Mouse (Mus musculus): ENCODE results near the gene Dapk3. TPM values are rescaled to one million over a fixed set of nuclear protein-coding genes. Genes with fewer than 3 reads are reported as not detected.
A peak's percentile ranks its signal among the peaks of the same experiment; 100 is the strongest.
"Not testable (repeated sequence)": the region's sequence is repeated elsewhere in the genome, so short reads cannot be mapped to it uniquely, and the experiment has no call there.

Gene Dapk3
- polyA plus RNA-seq, 1 experiment from 2014 or later = 40.5 TPM

DNA sequence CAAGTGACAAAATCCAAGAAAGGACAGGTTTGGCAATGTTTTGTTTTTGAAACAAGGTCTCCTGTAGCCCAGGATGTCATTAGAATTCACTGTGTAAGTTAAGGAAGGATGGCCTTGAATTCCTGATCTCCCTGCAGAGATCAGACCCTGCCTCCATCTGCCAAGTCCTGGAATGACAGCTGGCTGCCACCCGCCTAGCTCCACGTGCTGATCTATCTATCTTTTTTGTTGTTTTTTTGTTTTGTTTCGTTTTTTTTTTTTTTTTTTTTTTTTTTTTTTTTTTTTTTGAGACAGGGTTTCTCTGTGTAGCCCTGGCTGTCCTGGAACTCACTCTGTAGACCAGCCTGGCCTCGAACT is 7.5 kb upstream of the Dapk3 start:
- H3K36me3 ChIP-seq (ENCODE audit: control insufficient read depth, insufficient read depth, low read length) = peaks cover 28% of the 10 kb centered on the region
- H3K4me3 ChIP-seq (ENCODE audit: low read length) = peak overlapping the region; percentile 40
- peak overlapping the region; percentile 49 for H3K4me2 ChIP-seq (ENCODE audit: low read depth, low read length)
- peak overlapping the region; percentile 46 for H3K9ac ChIP-seq (ENCODE audit: low read length)
- not testable (repeated sequence) for ATAC-seq (ENCODE audit: low read depth); H3K27me3 ChIP-seq (ENCODE audit: control insufficient read depth, insufficient read depth, low read depth, low read length); H3K9me3 ChIP-seq (ENCODE audit: control insufficient read depth, low read length)
- WGBS = 7% methylated on average over 4 of the region's 4 CpGs
- peaks cover 34% of the 10 kb centered on the region for H3K4me1 ChIP-seq (replicated peaks; ENCODE audit: control insufficient read depth, insufficient read depth, low read length)
- peak overlapping the region; percentile 87 for H3K27ac ChIP-seq (ENCODE audit: low read length)

DNA sequence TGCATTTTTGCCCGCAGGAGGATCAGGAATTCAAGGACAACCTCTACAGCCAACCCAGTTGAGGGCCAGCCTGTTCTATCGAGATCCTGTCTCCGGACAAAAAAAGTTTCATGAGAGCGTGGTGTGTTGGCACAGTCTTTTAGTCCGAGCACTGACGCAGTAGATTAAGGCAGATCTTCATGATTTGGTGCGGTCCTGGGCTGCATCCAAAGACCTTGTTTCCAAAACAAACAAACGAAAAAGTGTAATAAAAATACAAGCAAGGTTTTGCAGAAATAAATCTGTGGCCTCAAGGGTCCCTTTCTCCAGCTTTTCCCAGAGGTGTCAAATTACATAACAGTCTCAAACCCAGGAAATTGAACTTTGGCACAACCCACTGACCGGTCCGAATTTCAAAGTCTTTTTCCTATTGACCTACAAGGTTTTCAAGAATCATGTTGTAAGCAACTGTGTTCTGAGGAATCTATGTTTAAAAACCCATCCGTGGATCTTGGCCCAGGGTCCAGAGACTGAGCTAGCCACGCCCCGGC is 6.8 kb upstream of the Dapk3 start:
- H3K36me3 ChIP-seq (ENCODE audit: control insufficient read depth, insufficient read depth, low read length) = peaks cover 34% of the 10 kb centered on the region
- peak overlapping the region; percentile 81 for H3K4me3 ChIP-seq (ENCODE audit: low read length)
- H3K9ac ChIP-seq (ENCODE audit: low read length) = peak overlapping the region; percentile 34
- no peaks in the 10 kb centered on the region for H3K27me3 ChIP-seq (ENCODE audit: control insufficient read depth, insufficient read depth, low read depth, low read length)
- peak overlapping the region; percentile 87 for H3K27ac ChIP-seq (ENCODE audit: low read length)
- no peaks in the 10 kb centered on the region for H3K9me3 ChIP-seq (ENCODE audit: control insufficient read depth, low read length)
- H3K4me1 ChIP-seq (replicated peaks; ENCODE audit: control insufficient read depth, insufficient read depth, low read length) = peaks cover 34% of the 10 kb centered on the region
- peak; percentile 31 for ATAC-seq (ENCODE audit: low read depth)
- 2% methylated on average over 13 of the region's 13 CpGs for WGBS
- peak overlapping the region; percentile 59 for H3K4me2 ChIP-seq (ENCODE audit: low read depth, low read length)

DNA sequence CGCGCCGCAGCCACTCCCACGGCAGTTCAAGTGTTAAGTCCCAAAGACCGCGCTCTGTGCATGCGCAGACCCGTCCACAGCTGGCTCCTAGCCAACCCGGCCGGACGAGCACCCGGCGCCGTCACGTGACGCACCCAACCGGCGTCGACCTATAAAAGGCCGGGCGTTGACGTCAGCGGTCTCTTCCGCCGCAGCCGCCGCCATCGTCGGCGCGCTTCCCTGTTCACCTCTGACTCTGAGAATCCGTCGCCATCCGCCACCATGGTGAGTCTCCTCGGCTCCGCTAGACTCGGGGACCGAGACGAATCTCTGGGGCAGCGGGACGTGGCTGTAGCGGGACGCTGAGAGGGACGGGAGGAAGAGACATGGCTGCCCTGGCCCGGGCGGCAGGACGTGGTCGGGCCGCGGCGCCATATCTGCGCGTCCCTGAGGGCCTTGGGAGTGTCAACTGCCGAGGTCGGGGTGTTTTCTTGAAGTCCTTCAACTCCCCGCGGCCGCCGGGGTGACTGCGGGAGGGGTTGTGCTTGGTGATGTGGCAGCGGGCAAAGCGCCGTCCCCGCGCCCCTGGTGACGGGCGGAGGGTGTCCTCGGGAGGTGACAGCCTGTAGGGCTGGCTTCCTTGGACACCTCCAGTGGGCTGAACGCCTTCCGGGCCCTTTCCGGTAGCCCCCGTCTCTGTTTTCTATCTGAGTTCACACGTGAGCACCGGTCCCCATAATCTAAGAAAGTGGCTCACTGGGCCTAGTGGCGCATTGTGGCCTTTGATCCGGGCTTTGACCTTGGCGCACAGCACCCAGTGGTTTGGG is 6.1 kb upstream of the Dapk3 start, which contains the start of gene Eef2:
Gene Eef2, plus strand, starts transcription at position 166 of the 806 bp plus-strand sequence.
- H3K4me1 ChIP-seq (replicated peaks; ENCODE audit: control insufficient read depth, insufficient read depth, low read length) = peaks cover 36% of the 10 kb centered on the region
- peak within 1 kb of the TSS; percentile 87 for H3K27ac ChIP-seq (ENCODE audit: low read length)
- ATAC-seq (ENCODE audit: low read depth) = peak; percentile 87
- peak within 1 kb of the TSS; percentile 81 for H3K4me3 ChIP-seq (ENCODE audit: low read length)
- no peaks in the 10 kb centered on the region for H3K9me3 ChIP-seq (ENCODE audit: control insufficient read depth, low read length)
- peaks cover 41% of the 10 kb centered on the region for H3K36me3 ChIP-seq (ENCODE audit: control insufficient read depth, insufficient read depth, low read length)
- peak within 1 kb of the TSS; percentile 96 for H3K9ac ChIP-seq (ENCODE audit: low read length)
- H3K4me2 ChIP-seq (ENCODE audit: low read depth, low read length) = peak within 1 kb of the TSS; percentile 90
- 0% methylated on average over 75 of the region's 77 CpGs for WGBS
- no peaks in the 10 kb centered on the region for H3K27me3 ChIP-seq (ENCODE audit: control insufficient read depth, insufficient read depth, low read depth, low read length)

DNA sequence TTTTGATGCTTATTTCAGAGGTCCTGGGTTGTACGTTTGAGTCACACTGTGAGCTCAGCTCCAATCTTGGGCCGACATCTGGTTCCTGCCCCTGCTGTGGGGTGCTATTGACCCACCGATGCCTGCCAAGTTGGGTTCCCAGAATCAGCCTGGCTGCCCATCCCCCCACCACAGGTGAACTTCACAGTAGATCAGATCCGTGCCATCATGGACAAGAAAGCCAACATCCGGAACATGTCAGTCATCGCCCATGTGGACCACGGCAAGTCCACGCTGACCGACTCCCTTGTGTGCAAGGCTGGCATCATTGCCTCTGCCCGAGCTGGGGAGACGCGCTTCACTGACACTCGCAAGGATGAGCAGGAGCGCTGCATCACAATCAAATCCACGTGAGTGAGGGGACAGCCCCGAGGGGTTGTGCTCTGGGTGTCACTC is 5.3 kb upstream of the Dapk3 start:
- Histone ChIP-seq H3K4me2 (ENCODE audit: low read depth, low read length) (peak overlapping the region; percentile 90), H3K4me1 (replicated peaks; ENCODE audit: control insufficient read depth, insufficient read depth, low read length) (peaks cover 38% of the 10 kb centered on the region), H3K9me3 (ENCODE audit: control insufficient read depth, low read length) (no peaks in the 10 kb centered on the region), H3K27ac (ENCODE audit: low read length) (peak overlapping the region; percentile 87), H3K9ac (ENCODE audit: low read length) (peak overlapping the region; percentile 96), H3K27me3 (ENCODE audit: control insufficient read depth, insufficient read depth, low read depth, low read length) (no peaks in the 10 kb centered on the region), H3K36me3 (ENCODE audit: control insufficient read depth, insufficient read depth, low read length) (peaks cover 50% of the 10 kb centered on the region), H3K4me3 (ENCODE audit: low read length) (peak overlapping the region; percentile 81)
- no peak for ATAC-seq (ENCODE audit: low read depth)
- 6% methylated on average over 16 of the region's 16 CpGs for WGBS

GRCm38 (mm10) chr10:81177958-81178712 is 4.7 kb upstream of the Dapk3 start:
- Histone ChIP-seq H3K4me1 (replicated peaks; ENCODE audit: control insufficient read depth, insufficient read depth, low read length) (peaks cover 38% of the 10 kb centered on the region), H3K4me2 (ENCODE audit: low read depth, low read length) (peak overlapping the region; percentile 90), H3K9me3 (ENCODE audit: control insufficient read depth, low read length) (no peaks in the 10 kb centered on the region), H3K27me3 (ENCODE audit: control insufficient read depth, insufficient read depth, low read depth, low read length) (no peaks in the 10 kb centered on the region), H3K9ac (ENCODE audit: low read length) (peak overlapping the region; percentile 96), H3K36me3 (ENCODE audit: control insufficient read depth, insufficient read depth, low read length) (peaks cover 50% of the 10 kb centered on the region), H3K4me3 (ENCODE audit: low read length) (peak overlapping the region; percentile 81), H3K27ac (ENCODE audit: low read length) (no peak overlapping the region)
- ATAC-seq (ENCODE audit: low read depth) = no peak
- WGBS = 40% methylated on average over 14 of the region's 14 CpGs

GRCm38 (mm10) chr10:81178927-81179326 is 3.9 kb upstream of the Dapk3 start:
- peaks cover 50% of the 10 kb centered on the region for H3K36me3 ChIP-seq (ENCODE audit: control insufficient read depth, insufficient read depth, low read length)
- H3K4me3 ChIP-seq (ENCODE audit: low read length) = no peak overlapping the region
- H3K9ac ChIP-seq (ENCODE audit: low read length) = no peak overlapping the region
- no peak overlapping the region for H3K27ac ChIP-seq (ENCODE audit: low read length)
- no peaks in the 10 kb centered on the region for H3K9me3 ChIP-seq (ENCODE audit: control insufficient read depth, low read length)
- no peak for ATAC-seq (ENCODE audit: low read depth)
- H3K27me3 ChIP-seq (ENCODE audit: control insufficient read depth, insufficient read depth, low read depth, low read length) = no peaks in the 10 kb centered on the region
- no peak overlapping the region for H3K4me2 ChIP-seq (ENCODE audit: low read depth, low read length)
- 87% methylated on average over 11 of the region's 11 CpGs for WGBS
- peaks cover 38% of the 10 kb centered on the region for H3K4me1 ChIP-seq (replicated peaks; ENCODE audit: control insufficient read depth, insufficient read depth, low read length)

- H3K9ac ChIP-seq (ENCODE audit: low read length) = no peak overlapping the region
- no peak overlapping the region for H3K4me3 ChIP-seq (ENCODE audit: low read length)
- H3K9me3 ChIP-seq (ENCODE audit: control insufficient read depth, low read length) = no peaks in the 10 kb centered on the region
- ATAC-seq (ENCODE audit: low read depth) = no peak
- 84% methylated on average over 32 of the region's 32 CpGs for WGBS
- peaks cover 41% of the 10 kb centered on the region for H3K4me1 ChIP-seq (replicated peaks; ENCODE audit: control insufficient read depth, insufficient read depth, low read length)
- H3K27me3 ChIP-seq (ENCODE audit: control insufficient read depth, insufficient read depth, low read depth, low read length) = no peaks in the 10 kb centered on the region
- no peak overlapping the region for H3K27ac ChIP-seq (ENCODE audit: low read length)
- H3K36me3 ChIP-seq (ENCODE audit: control insufficient read depth, insufficient read depth, low read length) = peaks cover 51% of the 10 kb centered on the region
- no peak overlapping the region for H3K4me2 ChIP-seq (ENCODE audit: low read depth, low read length)
Measured at GRCm38 (mm10) chr10:81179451-81180342, 3.1 kb upstream of the Dapk3 start.

DNA sequence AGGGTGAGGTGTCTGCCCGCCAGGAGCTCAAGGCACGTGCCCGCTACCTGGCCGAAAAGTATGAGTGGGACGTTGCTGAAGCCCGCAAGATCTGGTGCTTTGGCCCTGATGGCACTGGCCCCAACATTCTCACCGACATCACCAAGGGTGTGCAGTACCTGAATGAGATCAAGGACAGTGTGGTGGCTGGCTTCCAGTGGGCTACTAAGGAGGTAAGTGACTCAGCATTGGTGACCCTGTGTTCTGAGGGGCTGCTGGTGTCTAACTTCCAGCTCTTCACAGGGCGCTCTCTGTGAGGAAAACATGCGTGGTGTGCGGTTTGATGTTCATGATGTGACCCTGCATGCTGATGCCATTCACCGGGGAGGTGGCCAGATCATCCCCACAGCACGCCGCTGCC is 1.9 kb upstream of the Dapk3 start:
- Histone ChIP-seq H3K4me3 (ENCODE audit: low read length) (no peak overlapping the region), H3K4me1 (replicated peaks; ENCODE audit: control insufficient read depth, insufficient read depth, low read length) (peaks cover 39% of the 10 kb centered on the region), H3K36me3 (ENCODE audit: control insufficient read depth, insufficient read depth, low read length) (peaks cover 56% of the 10 kb centered on the region), H3K9ac (ENCODE audit: low read length) (no peak overlapping the region), H3K4me2 (ENCODE audit: low read depth, low read length) (no peak overlapping the region), H3K9me3 (ENCODE audit: control insufficient read depth, low read length) (no peaks in the 10 kb centered on the region), H3K27me3 (ENCODE audit: control insufficient read depth, insufficient read depth, low read depth, low read length) (no peaks in the 10 kb centered on the region), H3K27ac (ENCODE audit: low read length) (no peak overlapping the region)
- WGBS = 90% methylated on average over 13 of the region's 13 CpGs
- no peak for ATAC-seq (ENCODE audit: low read depth)

Data from lung, embryonic 16.5 days (tissue).